Mouse (Mus musculus): ENCODE measurements around the gene Cdca5. TPM values are rescaled to one million over a fixed set of nuclear protein-coding genes. Genes with fewer than 3 reads are reported as not detected.

The Cdca5 gene
- polyA plus RNA-seq, 1 experiment from 2014 or later = 66.2 TPM

DNA sequence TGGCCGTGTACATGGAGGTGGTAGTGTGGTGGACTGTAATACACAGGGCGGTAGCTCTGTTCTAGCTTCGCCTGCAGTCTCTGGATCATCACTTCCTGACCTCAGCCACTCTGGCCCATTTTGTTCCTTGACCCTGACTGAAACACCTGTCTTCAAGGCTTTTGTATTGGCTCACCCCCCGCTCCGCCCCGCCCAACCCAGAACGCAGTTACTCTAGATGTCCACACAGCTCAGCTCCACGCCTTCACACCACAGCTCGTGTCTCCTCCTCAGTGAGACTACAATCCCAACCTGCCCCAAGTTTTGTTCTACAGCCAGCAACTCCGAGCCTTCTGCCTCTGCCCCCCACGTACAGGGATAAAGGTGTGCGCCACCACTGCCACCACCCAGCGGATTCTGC lies 4.1 kb downstream of the Cdca5 start:
- Histone ChIP-seq H3K4me3 (no peak overlapping the region), H3K27ac (replicated peaks) (no peak overlapping the region), H3K4me1 (peaks cover 18% of the 10 kb centered on the region), H3K9me3 (no peaks in the 10 kb centered on the region), H3K36me3 (replicated peaks) (peaks cover 78% of the 10 kb centered on the region), H3K27me3 (replicated peaks; ENCODE audit: low read depth, poor library complexity, severe bottlenecking) (no peaks in the 10 kb centered on the region)
- no peak for DNase-seq (ENCODE audit: low spot score)
- WGBS = 94% methylated on average over 13 of the region's 13 CpGs

DNA sequence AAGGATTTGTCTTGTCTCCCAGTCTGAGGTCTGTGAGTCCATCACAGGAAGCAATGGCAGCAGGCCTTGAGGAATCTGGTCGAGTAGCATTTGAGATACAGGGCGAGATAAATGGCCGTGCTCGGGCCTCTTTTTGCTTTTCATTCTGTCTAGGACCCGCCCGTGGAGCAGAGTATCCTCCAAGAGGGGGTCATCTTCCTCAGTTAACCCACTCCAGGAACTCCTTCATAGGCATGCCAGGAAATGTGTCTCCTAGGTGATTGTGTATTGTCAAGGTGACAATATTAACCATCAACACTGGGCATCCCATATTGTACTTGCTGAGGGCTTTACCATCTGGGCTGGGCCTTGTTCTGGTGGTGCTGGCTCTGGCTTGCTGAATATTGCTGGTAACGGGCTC lies 9.3 kb downstream of the Cdca5 start, which contains the start of gene AC131692.1:
AC131692.1 (plus strand) TSS at position 301 of the 400 bp plus-strand sequence.
- 95% methylated on average over 7 of the region's 7 CpGs for WGBS
- no peaks in the 10 kb centered on the region for H3K27me3 ChIP-seq (replicated peaks; ENCODE audit: low read depth, poor library complexity, severe bottlenecking)
- H3K27ac ChIP-seq (replicated peaks) = no peak within 1 kb of the TSS
- no peaks in the 10 kb centered on the region for H3K4me1 ChIP-seq
- peaks cover 97% of the 10 kb centered on the region for H3K36me3 ChIP-seq (replicated peaks)
- DNase-seq (ENCODE audit: low spot score) = no peak
- H3K4me3 ChIP-seq = no peak within 1 kb of the TSS
- no peaks in the 10 kb centered on the region for H3K9me3 ChIP-seq

DNA sequence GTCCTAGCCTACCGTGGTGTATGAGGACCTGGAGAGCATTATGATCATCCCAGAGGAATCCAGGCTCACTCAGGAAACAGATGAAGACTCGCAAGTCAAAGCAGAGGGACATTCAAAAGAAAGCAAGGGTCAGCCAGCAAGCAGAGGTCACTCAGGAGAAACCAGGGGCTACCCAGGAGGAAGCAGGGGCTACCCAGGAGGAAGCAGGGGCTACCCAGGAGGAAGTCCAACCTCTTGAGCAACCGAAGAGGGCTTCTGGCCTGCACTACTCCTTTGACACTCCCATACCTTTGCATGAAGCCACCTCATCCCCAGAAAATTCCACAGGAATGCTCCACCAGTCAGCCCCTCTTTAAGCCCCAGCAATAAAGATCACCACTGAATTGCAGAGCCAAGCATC lies 13.1 kb downstream of the Cdca5 start:
- H3K36me3 ChIP-seq (replicated peaks) = peaks cover 73% of the 10 kb centered on the region

DNA sequence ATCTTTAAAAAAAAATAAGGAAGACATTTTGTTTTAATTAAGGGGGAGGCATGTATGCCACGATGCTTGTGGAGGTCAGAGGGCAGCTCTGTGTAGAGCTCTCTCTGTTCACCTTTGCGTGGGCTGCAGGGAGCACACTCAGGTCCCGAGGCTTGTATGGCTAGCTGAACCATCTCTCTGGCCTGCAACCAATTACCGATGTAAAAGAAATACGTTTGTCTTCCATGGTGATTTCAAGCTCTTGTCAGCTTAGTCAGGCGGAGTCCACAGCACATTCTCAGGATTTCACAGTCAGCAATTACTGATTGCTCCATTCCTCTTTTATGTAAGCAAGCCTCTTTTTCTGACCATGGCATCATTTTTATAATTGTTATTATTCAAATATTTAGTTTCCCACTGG lies 16.4 kb downstream of the Cdca5 start:
- peak; percentile 26 for DNase-seq (ENCODE audit: low spot score)
- no peak overlapping the region; the same call in 1 of the 2 replicates for H3K27ac ChIP-seq (replicated peaks)
- no peaks in the 10 kb centered on the region for H3K9me3 ChIP-seq
- WGBS = 32% methylated on average over 6 of the region's 6 CpGs
- H3K4me1 ChIP-seq = peaks cover 21% of the 10 kb centered on the region
- H3K36me3 ChIP-seq (replicated peaks) = peaks cover 45% of the 10 kb centered on the region
- H3K27me3 ChIP-seq (replicated peaks; ENCODE audit: low read depth, poor library complexity, severe bottlenecking) = no peaks in the 10 kb centered on the region
- no peak overlapping the region for H3K4me3 ChIP-seq

More for the DNA sequence above, 13.1 kb downstream of the Cdca5 start:
- no peak for DNase-seq (ENCODE audit: low spot score)
- peaks cover 15% of the 10 kb centered on the region for H3K4me1 ChIP-seq
- no peak overlapping the region for H3K4me3 ChIP-seq
- H3K27ac ChIP-seq (replicated peaks) = no peak overlapping the region
- H3K9me3 ChIP-seq = no peaks in the 10 kb centered on the region
- no peaks in the 10 kb centered on the region for H3K27me3 ChIP-seq (replicated peaks; ENCODE audit: low read depth, poor library complexity, severe bottlenecking)
- WGBS = 92% methylated on average over 3 of the region's 3 CpGs

DNA sequence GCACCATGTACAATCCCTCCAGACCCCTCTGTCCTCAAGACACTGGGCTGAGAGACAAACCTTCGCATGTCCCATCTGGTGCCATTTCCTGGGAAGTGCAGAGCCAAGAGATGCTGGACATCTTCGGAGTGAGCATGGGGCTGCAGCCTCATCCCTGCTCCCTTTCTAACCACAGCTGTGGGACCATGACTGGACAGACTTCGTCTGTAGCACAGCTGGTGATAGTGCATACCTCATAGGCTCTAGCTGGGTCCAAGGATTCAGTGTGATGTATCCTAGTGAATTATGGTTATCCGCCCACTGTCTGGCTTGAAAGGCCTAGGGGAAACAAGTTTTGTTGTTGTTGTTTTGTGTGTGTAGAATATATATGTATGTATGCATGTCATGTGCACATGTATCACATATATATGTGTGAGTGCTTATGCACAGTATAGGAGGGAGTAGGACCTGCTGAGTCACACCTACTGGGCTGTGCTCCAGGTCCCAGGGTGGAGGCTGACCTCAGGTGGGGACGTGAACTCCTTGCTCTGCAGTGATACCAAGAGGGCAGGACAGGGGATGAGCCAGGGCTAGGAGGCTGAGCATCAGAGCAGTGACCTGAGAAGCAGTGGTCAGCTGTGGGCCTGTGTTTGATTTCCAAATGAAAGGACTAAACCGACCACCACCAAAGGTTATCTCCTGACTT lies 17.5 kb downstream of the Cdca5 start:
- 80% methylated on average over 6 of the region's 6 CpGs for WGBS
- Histone ChIP-seq H3K27me3 (replicated peaks; ENCODE audit: low read depth, poor library complexity, severe bottlenecking) (no peaks in the 10 kb centered on the region), H3K4me1 (peaks cover 27% of the 10 kb centered on the region), H3K9me3 (no peaks in the 10 kb centered on the region), H3K27ac (replicated peaks) (peak overlapping the region; percentile 70), H3K36me3 (replicated peaks) (peaks cover 35% of the 10 kb centered on the region), H3K4me3 (no peak overlapping the region)
- no peak for DNase-seq (ENCODE audit: low spot score)

DNA sequence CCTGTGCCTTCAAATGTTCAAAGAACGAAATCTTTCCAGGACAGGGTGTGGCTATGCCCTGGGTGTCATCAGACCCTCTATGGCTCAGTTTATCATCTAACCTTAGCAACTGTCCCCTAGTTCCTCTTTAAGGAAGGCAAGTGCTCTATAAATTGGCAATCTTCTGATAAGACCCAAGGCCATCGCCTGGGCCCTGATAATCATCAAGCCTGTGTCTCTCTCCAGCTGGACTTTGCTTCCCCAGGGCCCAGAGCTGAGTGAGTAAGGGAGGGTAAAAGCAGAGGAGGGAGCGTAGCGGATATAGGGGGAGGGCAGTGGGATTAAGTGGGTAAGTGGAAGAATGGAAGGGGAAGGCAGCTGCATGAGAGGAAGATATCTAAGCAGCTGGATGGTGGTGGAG lies 19.7 kb downstream of the Cdca5 start:
- Histone ChIP-seq H3K27ac (replicated peaks) (no peak overlapping the region), H3K9me3 (no peaks in the 10 kb centered on the region), H3K4me1 (peaks cover 27% of the 10 kb centered on the region), H3K36me3 (replicated peaks) (peaks cover 21% of the 10 kb centered on the region), H3K4me3 (no peak overlapping the region), H3K27me3 (replicated peaks; ENCODE audit: low read depth, poor library complexity, severe bottlenecking) (no peaks in the 10 kb centered on the region)
- 83% methylated on average over 4 of the region's 4 CpGs for WGBS
- DNase-seq (ENCODE audit: low spot score) = no peak

DNA sequence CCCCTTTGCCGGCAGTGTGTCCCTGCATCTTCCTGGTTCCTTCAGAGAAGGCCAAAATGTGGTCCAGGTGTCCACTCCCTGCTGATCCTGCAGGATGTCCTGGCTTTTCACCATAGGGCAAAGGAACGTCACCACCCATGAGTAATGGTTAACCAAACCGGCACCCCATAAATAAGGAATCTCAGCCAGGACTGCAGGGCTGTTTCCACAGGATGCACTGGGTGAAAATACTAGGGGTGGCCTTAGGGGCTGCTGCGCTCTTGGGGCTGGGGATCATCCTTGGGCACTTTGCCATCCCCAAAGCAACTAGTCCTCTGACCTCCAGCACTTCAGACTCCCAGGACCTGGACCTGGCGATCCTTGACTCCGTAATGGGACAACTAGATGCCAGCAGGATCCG lies 20.8 kb downstream of the Cdca5 start, which contains the start of gene Naaladl1:
Naaladl1 (plus strand) TSS at position 197 of the 400 bp plus-strand sequence.
- DNase-seq (ENCODE audit: low spot score) = no peak
- Histone ChIP-seq H3K36me3 (replicated peaks) (0 out of 2 replicates have a peak, but pooled peaks cover 11% of the 10 kb centered on the region), H3K9me3 (no peaks in the 10 kb centered on the region), H3K27me3 (replicated peaks; ENCODE audit: low read depth, poor library complexity, severe bottlenecking) (no peaks in the 10 kb centered on the region), H3K4me3 (0 out of 2 replicates have a peak within 1 kb of the TSS, but pooled peaks have one; percentile 8), H3K4me1 (peaks cover 25% of the 10 kb centered on the region), H3K27ac (replicated peaks) (no peak within 1 kb of the TSS)
- 87% methylated on average over 7 of the region's 7 CpGs for WGBS

DNA sequence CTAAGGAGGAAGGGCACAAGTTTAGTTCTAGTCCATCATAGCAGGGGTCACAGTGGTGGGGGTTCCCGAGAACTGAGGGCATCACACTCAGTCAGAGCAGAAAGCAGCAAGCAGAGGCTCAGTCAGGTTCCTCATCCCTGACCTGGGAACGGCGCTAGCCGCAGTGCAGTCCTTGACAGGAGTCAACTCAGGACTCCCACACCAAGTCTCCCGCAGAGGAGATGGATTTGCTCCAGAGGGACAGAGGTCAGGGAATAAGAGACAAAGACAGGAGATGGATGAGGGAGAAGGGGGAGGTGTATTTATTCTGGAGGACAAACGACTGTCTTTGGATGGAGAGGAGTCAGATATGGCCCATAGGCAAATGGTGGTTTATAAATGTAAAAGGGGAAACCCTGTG lies 28.3 kb downstream of the Cdca5 start:
- H3K9me3 ChIP-seq = no peaks in the 10 kb centered on the region
- 75% methylated on average over 6 of the region's 6 CpGs for WGBS
- peaks cover 64% of the 10 kb centered on the region for H3K36me3 ChIP-seq (replicated peaks)
- no peaks in the 10 kb centered on the region for H3K27me3 ChIP-seq (replicated peaks; ENCODE audit: low read depth, poor library complexity, severe bottlenecking)
- H3K4me3 ChIP-seq = no peak overlapping the region
- no peak for DNase-seq (ENCODE audit: low spot score)
- peaks cover 13% of the 10 kb centered on the region for H3K4me1 ChIP-seq
- H3K27ac ChIP-seq (replicated peaks) = no peak overlapping the region

DNA sequence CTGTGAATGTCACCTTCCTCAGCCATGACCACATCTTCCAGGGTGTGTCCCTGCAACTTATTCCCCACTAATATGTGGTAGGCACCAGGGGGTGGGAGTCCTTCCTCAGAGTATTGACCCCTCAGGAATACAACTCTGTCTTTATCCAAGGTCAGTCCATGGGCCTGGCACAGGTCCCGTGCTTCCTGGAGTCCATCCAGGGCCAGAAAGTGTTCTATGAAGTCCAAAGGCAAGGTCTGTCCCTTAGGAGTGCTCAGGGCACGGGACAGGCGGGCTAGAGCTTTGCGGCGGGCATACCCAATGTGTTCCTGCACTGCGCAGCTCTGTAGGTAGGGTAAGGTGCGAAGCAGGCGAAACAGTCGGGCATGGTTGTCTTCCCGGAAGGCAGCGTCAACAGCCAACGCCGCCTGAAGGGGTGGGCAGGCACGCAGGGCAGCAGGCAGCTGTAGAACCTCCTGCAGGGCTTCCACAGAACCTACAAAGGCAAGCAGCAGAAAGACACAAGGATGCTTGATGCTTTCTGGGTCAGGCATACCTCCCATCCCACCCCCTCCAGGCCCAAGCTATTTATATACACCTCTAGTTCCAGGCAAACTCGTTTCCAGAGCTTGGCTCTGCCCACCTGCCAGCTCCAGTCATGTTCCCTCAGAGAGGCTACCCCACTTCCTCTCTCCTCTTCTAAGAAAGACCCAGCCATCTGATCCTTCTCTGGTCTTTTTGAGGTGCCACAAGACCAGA lies 31.5 kb downstream of the Cdca5 start:
- Histone ChIP-seq H3K27me3 (replicated peaks; ENCODE audit: low read depth, poor library complexity, severe bottlenecking) (no peaks in the 10 kb centered on the region), H3K4me1 (peaks cover 30% of the 10 kb centered on the region), H3K4me3 (peak overlapping the region; percentile 94), H3K36me3 (replicated peaks) (peaks cover 60% of the 10 kb centered on the region), H3K9me3 (no peaks in the 10 kb centered on the region), H3K27ac (replicated peaks) (no peak overlapping the region)
- no peak for DNase-seq (ENCODE audit: low spot score)
- 89% methylated on average over 15 of the region's 15 CpGs for WGBS

DNA sequence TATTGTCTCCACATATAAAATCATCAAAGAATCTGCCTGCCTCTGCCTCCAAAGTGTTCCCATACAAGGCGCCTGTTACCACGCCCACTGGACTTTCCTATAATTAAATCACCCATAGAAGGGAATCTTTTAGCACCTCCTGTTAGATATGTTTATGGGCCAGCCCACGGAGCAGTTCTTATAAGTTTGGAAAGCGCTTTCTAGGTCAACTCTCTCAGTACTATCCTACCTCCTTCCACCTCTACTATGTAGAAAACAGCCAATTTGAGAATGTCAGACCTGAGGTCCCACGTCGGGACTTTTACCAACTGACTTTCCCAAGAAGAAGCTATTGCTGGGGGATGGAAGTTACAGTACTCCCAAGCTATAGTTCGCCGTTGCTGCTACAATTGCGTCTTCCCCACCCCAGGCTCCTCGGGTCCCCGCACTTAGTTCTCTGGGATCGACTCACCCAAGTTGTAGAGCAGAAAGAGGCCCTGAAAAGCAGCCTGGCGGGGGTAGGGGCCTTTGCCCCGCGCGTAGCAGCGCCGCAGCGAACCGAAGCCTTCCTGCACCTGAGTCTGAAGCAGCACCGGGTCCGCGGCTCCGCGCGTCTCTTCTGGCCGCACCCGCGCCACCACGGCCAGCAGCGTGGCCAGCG lies 32.7 kb downstream of the Cdca5 start:
- Histone ChIP-seq H3K36me3 (replicated peaks) (peaks cover 51% of the 10 kb centered on the region), H3K9me3 (no peaks in the 10 kb centered on the region), H3K27ac (replicated peaks) (peak overlapping the region; percentile 92), H3K4me3 (peak overlapping the region; percentile 94), H3K27me3 (replicated peaks; ENCODE audit: low read depth, poor library complexity, severe bottlenecking) (no peaks in the 10 kb centered on the region), H3K4me1 (peaks cover 38% of the 10 kb centered on the region)
- DNase-seq (ENCODE audit: low spot score) = no peak
- 6% methylated on average over 32 of the region's 32 CpGs for WGBS

DNA sequence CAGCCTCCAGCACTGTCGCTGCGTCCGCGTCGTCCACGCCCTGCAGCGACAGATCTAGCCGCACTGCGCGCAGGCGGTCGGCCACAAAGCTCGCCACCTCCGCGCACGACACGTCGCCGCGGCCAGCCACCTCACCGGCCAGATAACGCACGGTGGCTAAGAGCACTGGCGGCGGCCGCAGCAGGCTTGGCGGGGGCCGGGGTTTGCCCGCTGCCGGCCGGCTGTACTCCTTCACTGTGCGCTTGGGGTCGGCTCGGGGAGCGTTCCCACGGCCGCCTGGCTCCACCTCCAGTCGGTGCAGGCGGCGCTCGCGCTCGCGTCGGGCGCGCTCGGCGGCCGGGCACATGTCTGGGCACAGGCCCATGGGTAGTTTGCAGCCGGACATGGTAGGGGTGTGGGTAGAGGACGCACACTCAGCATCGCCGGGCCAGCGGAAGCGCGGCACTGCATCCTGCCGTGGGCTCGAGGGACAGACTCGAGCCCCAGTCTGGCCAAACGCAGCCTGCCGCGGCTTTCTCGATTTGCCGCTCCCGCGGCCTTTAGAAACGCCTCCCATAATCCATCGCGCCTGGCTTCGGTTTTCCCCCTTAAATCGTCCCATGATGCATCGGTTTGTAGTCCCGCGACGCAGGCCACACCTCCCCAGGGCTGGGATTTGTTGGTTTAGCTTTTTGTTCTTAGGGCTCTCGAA lies 33.3 kb downstream of the Cdca5 start, which contains the start of gene Sac3d1:
Sac3d1 (minus strand) TSS at position 665 of the 691 bp plus-strand sequence.
- WGBS = under 1% methylated on average over 77 of the region's 77 CpGs

DNA sequence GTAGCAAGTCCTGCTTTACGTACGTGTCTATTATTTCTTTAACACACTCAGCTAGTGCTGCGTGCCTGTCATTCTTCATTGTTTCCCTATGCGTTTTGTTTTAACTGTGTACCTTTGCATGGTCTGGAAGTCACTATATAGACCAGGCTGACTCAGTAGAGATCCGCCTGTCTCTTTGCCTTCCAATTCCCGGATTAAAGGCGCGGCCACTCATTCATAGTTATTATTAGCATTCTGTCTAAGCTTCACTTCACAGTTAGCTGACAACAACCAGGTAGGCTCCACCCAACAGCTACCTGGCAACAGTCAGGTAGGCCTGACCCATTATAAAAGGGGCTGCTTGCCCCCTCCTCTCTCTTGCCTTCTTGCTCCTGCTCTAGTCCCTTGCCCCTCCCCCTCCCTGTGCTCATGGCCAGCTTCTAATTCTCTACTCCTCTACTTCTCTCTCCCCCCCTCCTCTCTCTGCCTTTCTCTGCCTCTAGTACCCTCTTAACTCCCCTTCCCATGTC lies 33.9 kb downstream of the Cdca5 start:
- peak; percentile 45 for DNase-seq (ENCODE audit: low spot score)
- 2% methylated on average over 8 of the region's 8 CpGs for WGBS
- H3K9me3 ChIP-seq = no peaks in the 10 kb centered on the region
- no peaks in the 10 kb centered on the region for H3K27me3 ChIP-seq (replicated peaks; ENCODE audit: low read depth, poor library complexity, severe bottlenecking)
- peak overlapping the region; percentile 92 for H3K27ac ChIP-seq (replicated peaks)
- peak overlapping the region; percentile 94 for H3K4me3 ChIP-seq
- H3K36me3 ChIP-seq (replicated peaks) = peaks cover 38% of the 10 kb centered on the region
- peaks cover 43% of the 10 kb centered on the region for H3K4me1 ChIP-seq

More for the DNA sequence above, 33.3 kb downstream of the Cdca5 start, which contains the start of gene Sac3d1:
- H3K9me3 ChIP-seq = no peaks in the 10 kb centered on the region
- H3K36me3 ChIP-seq (replicated peaks) = peaks cover 44% of the 10 kb centered on the region
- no peaks in the 10 kb centered on the region for H3K27me3 ChIP-seq (replicated peaks; ENCODE audit: low read depth, poor library complexity, severe bottlenecking)
- peak; percentile 92 for DNase-seq (ENCODE audit: low spot score)
- peak within 1 kb of the TSS; percentile 92 for H3K27ac ChIP-seq (replicated peaks)
- H3K4me3 ChIP-seq = peak within 1 kb of the TSS; percentile 94
- peaks cover 38% of the 10 kb centered on the region for H3K4me1 ChIP-seq

Data from embryonic facial prominence, embryonic 10.5 days (tissue).